Mouse (Mus musculus): ENCODE measurements at regions not wholly inside any gene's neighbourhood (a gene's known extent, or its start where the extent isn't known, plus 50 kb on each side); places are given as distances from the start of the nearest gene placed in this dataset.

DNA sequence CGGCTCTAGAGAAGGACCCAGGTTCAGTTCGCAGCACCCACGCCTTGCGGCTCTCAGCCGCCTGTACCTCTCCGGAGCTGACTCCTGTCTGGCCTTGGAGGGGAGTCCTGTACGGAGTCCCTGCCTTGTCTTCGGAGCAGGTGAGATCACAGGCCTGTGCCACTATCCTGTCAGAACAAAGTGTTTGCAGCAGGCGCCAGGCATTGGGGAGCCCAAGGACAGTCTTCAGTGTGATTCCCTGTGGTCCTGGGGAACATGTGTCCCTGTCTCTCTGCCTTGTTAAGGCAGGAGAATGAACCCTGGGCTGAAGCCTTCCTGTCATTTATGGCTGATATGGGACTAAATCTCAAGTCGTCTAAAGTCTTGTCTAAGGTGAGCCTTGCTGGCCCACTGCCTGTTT, 176.5 kb downstream of the Vrk1 start:
- TF ChIP-seq CTCF (IDR thresholded peaks at IDR 0.05 in 2 of 3, conservative IDR thresholded peaks at IDR 0.05 in 1 of 3; ENCODE audit: control insufficient read depth in 1 of 3, insufficient read depth in 1 of 3, low read depth in 2 of 3, low read length in 3 of 3, poor library complexity in 1 of 3, severe bottlenecking in 1 of 3) = no peak
- TF ChIP-seq ETS1 (IDR thresholded peaks at IDR 0.05; ENCODE audit: low read depth, low read length) = no peak
- TF ChIP-seq TAL1 (IDR thresholded peaks at IDR 0.05; ENCODE audit: low read length) = no peak
- TF ChIP-seq POLR2A (IDR thresholded peaks at IDR 0.05; ENCODE audit: control insufficient read depth in 1 of 2, insufficient read depth in 1 of 2, low read depth in 1 of 2, low read length in 2 of 2, poor library complexity in 1 of 2) = no peak
- TF ChIP-seq ZC3H11A (IDR thresholded peaks at IDR 0.05; ENCODE audit: low read depth, low read length) = no peak
